Mouse (Mus musculus): Measurements from ENCODE around the gene Hgfac. TPM values are rescaled to one million over a fixed set of nuclear protein-coding genes. Genes with fewer than 3 reads are reported as not detected.

Hgfac gene
- total RNA-seq, 2 experiments from 2014 or later, result 0.49 to 0.72 TPM

DNA sequence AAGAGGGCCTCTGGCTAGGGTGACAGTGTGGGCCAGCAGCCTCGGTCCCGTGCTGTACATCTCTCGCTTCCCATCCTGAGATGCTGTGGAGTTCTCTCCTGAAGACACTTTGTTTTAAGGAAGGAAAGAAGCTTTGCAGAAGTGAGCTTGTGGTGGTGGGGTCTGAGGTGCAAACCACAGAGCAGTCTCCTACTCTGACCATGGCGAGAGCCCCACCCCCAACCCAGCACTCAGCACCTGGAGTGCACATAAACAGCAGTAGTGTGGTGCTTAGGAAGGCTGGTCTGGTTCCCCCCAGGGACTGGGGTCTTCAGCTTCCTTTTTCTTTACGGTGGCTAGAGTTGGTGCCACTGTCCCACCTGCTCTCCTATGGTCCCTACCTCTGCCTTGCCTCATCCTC lies 6.2 kb upstream of the Hgfac start:
- no peak for DNase-seq
- intact Hi-C loops (cut with DNase I), result no loop called here

DNA sequence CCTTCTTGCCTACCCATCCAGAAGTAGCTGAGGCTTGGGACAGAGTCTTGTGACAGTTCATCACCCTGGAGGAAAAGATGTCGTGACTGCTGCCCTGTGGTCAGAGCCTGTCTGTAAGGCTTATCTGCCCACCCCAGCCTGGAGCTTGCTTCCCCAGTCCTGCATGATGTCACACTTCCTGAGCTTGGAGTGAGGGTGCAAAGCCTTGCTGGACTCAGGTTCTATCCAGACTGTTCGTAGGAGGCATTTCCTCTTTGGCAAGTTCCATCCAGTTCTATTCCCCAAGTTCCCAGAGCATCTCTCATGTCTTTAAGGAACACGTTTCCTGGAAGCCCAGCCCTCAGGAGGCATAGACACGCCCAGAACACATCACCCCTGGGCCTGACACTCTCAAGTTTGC lies 5.5 kb upstream of the Hgfac start:
- peak in 1 of 2 experiments; percentile 32 for DNase-seq
- intact Hi-C loops (cut with DNase I), result no loop called here

DNA sequence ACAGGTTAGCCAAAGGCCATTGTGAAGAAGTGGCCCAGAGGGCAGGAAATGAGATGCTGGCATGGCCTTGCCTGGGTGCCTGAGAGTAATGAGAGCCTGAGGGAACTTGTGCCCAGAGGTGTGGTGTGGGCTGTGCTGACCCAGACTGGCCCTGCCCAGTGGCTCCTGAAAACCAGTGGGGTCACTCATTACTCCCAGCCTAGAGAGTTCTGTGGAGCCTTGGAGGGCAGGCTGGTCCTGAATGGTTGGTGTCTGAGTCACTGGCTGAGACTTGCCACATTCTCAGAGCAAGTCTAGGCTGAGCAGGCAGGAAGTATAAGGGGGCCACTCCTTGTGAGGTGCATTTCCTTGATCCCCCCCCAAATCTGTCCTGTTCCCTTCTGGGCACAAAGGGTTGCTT lies 3.9 kb upstream of the Hgfac start:
- intact Hi-C loops (cut with DNase I), result no loop called here
- DNase-seq, result no peak

DNA sequence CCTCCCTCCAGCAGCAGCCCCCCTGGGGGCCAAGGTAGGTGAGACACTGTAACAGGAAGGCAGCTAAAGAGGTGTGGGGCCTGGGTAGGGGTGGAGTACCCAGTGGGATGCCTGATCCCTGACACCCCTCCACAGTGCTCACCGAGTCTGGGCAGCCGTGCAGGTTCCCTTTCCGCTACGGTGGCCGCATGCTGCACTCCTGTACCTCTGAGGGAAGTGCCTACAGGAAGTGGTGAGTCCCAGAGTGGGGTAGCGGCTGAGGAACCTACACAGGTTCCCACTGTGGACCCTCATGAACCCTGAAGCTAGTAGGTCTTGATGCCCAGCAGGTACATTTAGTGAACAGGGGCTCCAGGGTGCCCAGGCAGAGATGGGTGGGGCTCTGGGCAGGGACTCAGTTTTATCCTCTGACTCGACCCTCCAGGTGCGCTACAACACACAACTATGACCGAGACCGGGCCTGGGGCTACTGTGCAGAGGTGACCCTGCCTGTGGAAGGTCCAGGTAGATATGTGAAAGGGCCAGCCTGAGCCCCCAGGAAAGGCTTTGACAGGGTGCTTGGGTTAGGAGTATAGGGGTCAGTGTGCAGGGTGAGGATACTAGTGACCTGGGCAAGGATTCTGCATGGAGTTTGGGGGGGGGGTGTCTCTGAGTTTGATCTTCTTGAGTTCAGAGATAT lies 1.3 kb downstream of the Hgfac start:
- intact Hi-C loops (cut with DNase I), result loop anchor here (1.0 to 10.0 kb wide), 3 partner anchors 56 to 378 kb away; partner anchors contain the start of genes Grk4 and Nop14
- DNase-seq, result no peak

DNA sequence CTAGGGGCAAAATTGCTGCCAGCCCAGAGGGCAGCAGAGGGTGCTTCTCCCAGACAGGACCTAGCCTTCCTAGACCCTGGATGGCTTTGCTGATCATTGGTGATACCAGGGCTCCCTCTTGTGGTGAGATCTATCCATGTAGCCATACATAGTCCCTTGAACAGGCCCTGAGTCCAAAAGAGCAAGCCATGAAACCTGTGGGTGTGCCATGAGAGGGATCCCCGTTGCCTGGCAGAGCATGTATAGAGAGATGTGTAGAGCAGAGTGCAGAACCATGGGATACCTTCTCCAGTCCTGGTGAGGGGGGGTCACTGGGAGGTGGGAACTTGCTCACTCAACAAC lies 1.8 kb downstream of the Hgfac start:
- intact Hi-C loops (cut with DNase I), result loop anchor here (1.0 to 10.0 kb wide), 3 partner anchors 57 to 378 kb away; partner anchors contain the start of genes Grk4 and Nop14
- peak; percentile 71 to 77 for DNase-seq

DNA sequence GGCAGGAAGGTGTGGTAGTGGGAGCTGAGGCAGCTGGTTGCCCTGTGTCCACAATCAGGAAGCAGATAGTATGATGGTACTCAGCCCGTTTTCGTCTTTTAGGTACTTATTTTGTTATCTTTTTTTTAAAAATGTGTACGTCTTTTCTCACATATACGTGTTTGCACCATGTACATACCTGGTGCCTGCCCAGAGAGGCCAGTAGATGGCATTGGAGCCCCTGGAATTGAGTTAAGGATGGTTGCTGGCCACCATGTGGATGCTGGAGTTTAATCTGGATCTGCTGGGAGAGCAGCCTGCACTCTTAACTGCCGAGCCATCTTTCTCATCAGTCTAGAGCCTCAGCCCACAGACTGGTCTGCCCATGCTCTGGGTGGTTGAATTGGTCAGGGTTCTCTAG lies 9.2 kb downstream of the Hgfac start:
- DNase-seq, result no peak
- intact Hi-C loops (cut with DNase I), result loop anchor here (5.0 kb wide), 2 partner anchors 37 to 82 kb away; no protein-coding TSS in a partner anchor

DNA sequence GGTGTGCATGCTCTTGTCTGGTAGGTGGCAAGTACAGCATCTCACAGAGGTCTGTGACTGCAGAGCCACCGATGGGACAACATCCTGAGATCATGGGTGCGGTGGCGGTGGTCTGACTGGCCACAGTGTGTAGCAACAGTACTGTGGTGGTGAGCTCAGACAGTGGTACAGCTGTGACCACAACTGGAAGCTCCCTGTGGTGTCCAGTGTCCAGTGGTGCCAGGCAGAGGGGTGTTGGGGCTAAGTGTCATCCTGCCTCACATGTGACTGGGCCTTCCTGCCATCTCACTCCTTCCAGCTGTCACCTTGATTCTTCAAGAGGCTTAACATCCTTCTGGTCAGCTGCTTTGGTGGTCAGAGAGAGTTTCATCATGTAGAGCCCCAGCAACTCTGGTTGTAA lies 13.3 kb downstream of the Hgfac start:
- DNase-seq, result no peak
- intact Hi-C loops (cut with DNase I), result loop anchor here (5.0 kb wide), 2 partner anchors 33 to 78 kb away; no protein-coding TSS in a partner anchor

DNA sequence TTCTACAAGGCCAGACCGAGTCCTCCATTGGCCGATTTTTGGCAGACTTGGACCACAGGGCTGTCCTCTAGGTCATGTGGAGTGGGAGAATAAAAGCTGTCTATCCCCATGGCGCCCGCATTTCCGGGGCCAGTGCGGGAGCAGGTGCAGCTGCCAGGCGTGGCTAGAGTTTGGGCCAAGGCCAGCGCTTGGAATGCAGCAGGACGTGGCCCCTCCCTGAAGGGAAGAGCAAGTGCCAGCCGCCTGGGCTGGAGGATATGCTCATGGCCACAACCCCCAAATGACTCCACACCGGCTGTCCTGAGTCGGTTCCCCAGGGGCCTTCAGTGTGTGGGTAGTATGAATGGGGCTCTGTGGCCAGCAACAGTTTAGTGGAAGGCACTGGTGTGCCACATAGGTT lies 13.8 kb downstream of the Hgfac start:
- intact Hi-C loops (cut with DNase I), result no loop called here
- DNase-seq, result peak in 1 of 2 experiments; percentile 19

DNA sequence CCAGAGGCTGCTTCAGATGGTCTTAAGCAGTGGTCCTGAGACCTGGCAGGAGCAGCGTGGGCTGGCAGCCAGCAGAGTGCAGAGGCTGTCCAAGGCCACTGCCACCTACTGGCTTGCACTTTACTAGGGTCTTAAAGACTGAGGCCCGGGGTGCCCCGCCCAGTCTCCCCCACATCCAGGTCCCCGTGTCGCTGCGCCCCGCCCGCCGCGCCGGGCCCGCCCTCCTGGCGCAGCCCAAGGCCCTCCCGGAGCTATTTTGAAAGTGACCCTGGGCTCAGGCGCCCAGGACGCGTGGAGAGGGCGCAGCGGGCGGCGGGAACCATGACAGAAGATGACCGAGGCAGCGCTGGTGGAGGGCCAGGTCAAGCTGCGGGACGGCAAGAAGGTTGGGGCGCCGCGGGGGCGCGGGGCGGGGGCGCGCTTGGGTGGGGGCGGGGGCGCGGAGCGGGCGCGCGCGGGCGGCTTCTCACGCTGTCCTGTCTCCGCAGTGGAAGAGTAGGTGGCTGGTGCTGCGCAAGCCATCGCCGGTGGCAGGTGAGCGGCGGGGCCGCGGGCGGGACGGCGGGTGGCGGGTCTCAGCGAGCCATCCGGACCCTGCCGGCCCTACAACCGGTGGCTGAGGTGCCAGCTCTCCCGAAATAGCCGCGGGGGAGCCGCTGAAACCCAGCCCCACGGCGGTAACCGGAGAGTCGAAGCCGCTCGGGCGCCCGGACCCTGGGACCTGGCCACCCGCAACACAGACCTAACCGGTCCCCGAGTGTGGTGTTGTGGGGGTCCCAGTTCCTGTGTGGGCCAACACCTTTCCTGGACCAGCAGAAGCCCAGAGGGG lies 15.5 kb downstream of the Hgfac start, which contains the start of gene Dok7:
Gene Dok7 (plus strand): TSS at position 163 of the 829 bp plus-strand sequence.
- DNase-seq, result peak; percentile 65 to 72
- intact Hi-C loops (cut with DNase I), result no loop called here

DNA sequence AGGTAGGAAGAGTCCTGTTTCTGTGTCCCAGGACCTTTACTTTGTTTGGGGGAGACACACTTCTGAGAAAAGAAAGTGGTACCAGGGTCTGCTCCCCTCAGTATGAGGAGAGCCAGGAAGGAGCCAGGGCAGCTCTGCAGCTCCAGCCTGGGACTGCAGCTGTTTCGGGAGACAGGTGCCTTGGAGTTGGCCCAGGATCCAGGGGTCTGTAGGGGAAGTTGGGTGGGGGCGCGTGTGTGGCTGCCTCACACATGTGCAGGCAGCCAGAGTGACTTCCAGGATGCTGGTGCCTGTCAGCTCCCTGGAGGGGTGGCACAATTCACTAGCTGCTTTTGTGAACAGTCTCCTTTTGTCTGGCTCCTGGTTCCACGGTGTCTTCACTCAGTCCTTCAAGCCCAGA lies 16.3 kb downstream of the Hgfac start:
- no peak for DNase-seq
- intact Hi-C loops (cut with DNase I), result no loop called here

DNA sequence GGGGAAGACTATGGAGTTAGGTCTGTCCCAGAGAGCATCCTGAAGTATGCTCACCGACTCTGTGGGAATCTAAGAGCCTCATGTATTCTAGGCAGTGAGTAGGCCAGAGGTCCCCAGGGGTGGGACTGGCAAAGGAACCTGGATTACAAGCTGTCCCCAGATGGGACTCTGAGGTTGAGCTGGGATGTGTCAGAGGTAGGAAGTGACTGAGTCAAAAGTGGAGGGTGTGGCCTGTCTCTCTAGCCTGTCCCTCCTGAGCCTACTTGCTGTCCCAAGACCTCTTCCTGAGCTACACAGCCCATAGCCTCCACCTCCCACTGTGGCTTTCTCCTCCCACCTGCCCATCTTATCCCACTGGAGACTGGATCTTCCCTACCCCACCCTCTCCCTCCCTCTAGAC lies 16.9 kb downstream of the Hgfac start:
- no peak for DNase-seq
- intact Hi-C loops (cut with DNase I), result no loop called here

DNA sequence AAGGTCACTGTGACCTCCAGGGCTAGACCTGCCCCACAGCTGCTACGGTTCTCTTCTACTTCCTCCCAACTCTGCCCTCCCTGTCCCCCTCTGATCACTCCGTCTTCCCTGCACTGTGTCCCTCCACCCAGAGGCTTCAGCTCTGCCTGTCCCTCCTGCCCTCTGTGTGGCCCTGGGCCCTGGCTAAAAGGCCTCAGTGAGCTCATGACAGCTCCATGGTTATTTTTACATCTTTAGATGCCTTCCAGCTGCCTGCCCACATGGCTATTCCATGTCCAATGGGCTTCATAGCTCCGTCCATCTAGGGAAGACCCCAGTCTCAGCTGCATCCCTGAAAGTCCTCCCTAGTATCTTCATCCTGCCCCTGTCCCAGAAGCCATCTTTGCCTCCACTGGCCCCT lies 18.8 kb downstream of the Hgfac start:
- intact Hi-C loops (cut with DNase I), result no loop called here
- no peak for DNase-seq

DNA sequence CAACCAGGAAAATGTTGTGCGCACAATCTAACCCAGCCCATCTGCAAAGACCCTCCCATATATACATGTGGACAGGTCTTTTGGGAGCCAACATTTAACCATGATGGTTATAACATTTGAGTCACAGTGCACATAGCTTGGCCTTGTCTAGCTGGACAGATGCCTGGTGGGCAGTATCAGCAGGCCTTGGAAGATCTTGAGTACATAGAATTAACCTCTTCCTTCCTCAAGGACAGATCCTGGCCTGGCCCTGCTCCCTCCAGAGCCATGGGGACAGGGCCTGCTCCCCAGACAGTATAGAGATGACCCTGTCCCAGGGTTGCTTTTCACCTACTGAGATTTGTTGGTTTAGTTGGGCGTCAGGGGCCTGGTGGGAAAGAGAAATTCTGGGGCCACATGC lies 28.5 kb downstream of the Hgfac start:
- DNase-seq, result no peak
- intact Hi-C loops (cut with DNase I), result no loop called here

DNA sequence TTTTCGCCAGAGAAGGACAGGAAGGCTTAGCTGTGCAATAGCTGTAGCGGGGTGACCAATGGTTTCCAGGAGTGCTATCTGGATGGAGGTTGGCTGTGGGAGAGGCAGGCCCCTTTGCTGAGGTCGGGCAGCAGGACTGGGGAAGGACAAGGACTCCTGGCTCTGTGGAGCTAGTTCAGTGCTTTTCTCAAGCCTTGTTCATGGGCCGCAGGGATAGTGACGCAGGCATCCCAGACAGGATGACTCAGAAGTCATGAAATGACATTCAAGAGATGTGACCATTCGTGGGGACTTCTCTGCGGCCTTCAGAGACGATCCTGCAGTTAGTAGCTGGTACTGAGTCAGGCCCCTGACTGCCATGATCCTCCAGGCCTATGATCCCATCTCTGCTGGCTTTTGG lies 29.0 kb downstream of the Hgfac start:
- DNase-seq, result no peak
- intact Hi-C loops (cut with DNase I), result no loop called here

DNA sequence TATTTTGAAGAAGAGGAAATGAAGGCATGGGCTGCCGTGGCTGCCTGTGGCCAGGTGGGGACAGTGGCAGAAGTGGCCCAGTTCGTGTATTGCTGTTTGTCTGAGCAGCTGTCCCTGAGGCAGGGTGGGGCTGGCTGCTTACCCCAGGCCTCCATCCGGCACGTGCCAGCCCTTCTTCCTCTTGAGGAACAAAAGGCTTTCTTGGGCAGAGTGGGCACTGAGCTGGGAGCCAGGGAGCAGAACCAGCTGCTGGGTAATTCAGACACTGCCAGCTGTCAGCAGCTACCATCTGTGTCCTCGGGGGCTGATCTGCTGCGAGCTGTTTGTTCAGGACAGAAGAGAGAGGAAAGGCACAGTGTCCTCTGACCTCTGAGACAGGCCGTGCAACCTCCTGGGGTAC lies 29.6 kb downstream of the Hgfac start:
- intact Hi-C loops (cut with DNase I), result no loop called here
- DNase-seq, result no peak

DNA sequence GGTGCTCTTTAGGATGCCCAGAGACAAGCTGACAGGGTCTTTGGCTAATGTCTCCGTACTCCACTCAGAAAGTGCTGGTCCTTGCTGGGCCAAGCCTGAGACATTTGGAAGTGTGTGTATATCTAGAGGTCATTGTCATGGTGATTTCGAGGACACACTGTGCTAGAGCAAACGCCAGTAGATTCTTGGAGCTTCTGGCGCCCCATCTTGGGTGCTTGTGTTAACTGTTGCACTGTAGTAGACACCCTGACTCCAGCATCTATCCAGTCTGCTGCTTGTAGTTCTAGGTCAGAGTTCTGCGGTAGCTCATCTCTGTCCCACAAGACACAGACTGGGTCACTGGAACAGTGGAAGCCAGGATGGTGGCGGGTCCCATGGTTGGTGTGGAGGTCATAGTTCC lies 30.5 kb downstream of the Hgfac start:
- DNase-seq, result no peak
- intact Hi-C loops (cut with DNase I), result no loop called here

DNA sequence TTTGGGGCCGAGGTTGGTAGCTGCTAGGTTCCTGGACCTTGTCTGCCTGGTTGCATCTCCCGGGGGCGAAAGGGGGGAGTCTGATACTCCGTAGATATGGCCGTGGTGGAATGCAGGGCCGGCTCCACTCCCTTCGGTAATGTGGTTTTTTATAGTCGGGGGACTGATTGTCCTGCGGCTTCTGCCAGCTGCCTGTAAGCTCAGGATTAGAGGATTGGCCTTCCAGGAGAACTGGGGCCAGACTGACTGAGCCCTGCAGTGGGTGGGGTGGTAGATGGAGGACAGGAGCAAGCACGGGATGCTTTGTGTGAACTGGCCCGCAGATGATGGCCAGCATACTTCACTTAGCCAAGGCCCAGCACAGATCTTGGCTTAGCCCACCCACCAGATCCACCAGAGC lies 31.9 kb downstream of the Hgfac start:
- intact Hi-C loops (cut with DNase I), result no loop called here
- peak in 1 of 2 experiments; percentile 25 for DNase-seq

DNA sequence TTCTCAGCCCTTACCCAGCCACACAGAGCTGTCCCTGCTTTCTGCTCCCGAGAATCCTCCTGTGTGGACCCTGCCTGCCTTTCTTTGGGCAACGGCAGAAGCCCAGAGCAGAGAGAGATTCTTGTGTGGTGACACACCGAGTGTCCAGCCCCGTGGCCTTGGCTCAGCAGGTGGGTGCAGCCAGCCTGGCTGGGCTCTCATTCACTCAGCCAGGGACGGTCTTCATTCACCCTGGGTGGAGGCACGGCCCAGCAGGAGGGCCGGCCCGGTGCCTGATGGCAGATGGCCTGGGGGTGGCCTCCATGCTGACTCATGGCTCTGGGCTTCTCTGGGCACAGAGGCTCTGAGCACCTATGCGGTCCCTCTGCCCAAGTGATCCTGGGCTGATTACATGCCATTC lies 32.7 kb downstream of the Hgfac start:
- DNase-seq, result peak; percentile 30 to 53
- intact Hi-C loops (cut with DNase I), result no loop called here

DNA sequence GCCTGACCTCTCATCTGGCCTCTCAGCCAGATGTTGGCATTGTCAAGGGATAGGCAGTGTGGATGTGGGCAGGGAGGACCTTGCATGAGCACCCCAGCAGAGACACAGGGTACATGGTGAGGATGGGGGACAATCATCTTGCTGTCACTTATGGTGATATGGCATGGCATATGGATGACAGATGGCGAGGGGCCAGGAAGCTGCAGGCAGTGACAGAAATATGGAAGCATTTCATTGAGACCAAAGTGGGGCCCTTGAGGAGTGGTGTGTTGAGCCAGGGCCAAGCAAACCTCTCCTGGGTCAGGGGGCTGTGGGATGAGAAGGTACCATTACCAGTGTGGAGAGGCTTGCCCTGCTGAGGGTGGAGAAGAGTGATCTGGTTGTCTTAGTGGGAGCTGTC lies 35.1 kb downstream of the Hgfac start:
- DNase-seq, result no peak
- intact Hi-C loops (cut with DNase I), result no loop called here

DNA sequence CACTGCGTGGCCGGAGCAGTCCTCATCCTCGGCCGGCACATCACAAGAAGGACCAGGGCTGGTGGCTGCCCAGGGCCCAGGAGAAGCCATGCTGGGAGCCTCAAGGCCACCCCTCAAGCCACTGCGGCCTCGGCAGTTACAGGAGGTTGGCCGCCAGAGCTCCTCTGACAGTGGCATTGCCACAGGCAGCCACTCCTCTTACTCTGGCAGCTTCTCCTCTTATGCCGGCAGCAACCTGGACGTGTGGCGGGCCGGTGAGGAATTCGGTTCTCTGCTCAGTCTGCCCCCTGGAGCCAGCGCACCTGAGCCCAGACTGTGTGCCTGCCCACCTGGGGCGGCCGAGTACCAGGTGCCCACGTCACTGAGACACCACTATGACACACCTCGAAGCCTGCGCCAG lies 37.8 kb downstream of the Hgfac start:
- DNase-seq, result no peak

DNA sequence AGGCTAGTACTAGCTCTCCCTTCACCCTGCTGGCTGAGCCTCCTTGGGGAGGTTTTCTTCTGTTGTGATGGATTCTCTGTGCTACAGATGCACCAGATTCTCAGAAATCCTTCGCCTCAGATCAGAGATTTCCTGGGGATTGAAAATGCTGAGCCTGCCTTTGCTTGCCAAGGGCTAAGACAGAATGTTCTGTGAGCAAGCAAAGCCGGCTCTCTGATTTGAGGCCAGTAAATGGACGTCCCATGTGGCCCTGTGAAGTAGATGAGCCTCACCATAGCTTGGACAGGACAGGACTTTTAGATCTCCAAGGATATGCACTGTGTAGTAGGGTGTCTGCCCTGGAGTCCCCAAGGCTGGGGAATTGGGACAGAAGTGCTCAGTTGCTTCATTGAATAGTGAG lies 43.6 kb downstream of the Hgfac start:
- DNase-seq, result no peak
- intact Hi-C loops (cut with DNase I), result loop anchor here (5.0 kb wide), 1 partner anchor 33 kb away; no protein-coding TSS in a partner anchor

More for the DNA sequence above, 37.8 kb downstream of the Hgfac start:
- intact Hi-C loops (cut with DNase I), result no loop called here

Measured in heart, postnatal 36 days (tissue).